Mouse (Mus musculus) heart, embryonic 11.5 days (tissue): Measurements from ENCODE around the gene Olfr895. TPM values are rescaled to one million over a fixed set of nuclear protein-coding genes. Genes with fewer than 3 reads are reported as not detected.

Source experiments
- ATAC-seq: fragments of 200-750 bp; cut with Nextera tagmentation; replicated peaks from 2 replicates; pipeline ENCODE4 v1.8.0; 2017; ENCODE audit warnings: moderate library complexity; ENCODE audit not compliant: insufficient number of reproducible peaks, low FRiP score, low TSS enrichment
- H3K27ac ChIP-seq: fragments of 300-500 bp; sonication (generic); 2 replicates; pipeline ENCODE4 v1.5.1; 2014; ENCODE audit warnings: mild to moderate bottlenecking, low read depth, low read length
- H3K27me3 ChIP-seq: fragments of 300-500 bp; sonication (generic); 2 replicates; pipeline ENCODE4 v1.6.1; 2014; ENCODE audit warnings: mild to moderate bottlenecking, low read length, mixed read lengths; ENCODE audit not compliant: control insufficient read depth, insufficient read depth
- H3K36me3 ChIP-seq: fragments of 300-500 bp; sonication (generic); 2 replicates; pipeline ENCODE4 v1.6.1; 2014; ENCODE audit warnings: mild to moderate bottlenecking, low read length, moderate library complexity, mixed read lengths; ENCODE audit not compliant: control insufficient read depth, insufficient read depth
- H3K4me1 ChIP-seq: fragments of 300-500 bp; sonication (generic); 2 replicates; pipeline ENCODE4 v1.6.1; 2014; ENCODE audit warnings: low read length; ENCODE audit not compliant: control insufficient read depth, insufficient read depth
- H3K4me2 ChIP-seq: fragments of 300-500 bp; sonication (generic); 2 replicates; pipeline ENCODE4 v1.6.1; 2014; ENCODE audit warnings: mild to moderate bottlenecking, moderate library complexity
- H3K4me3 ChIP-seq: fragments of 300-500 bp; sonication (generic); 2 replicates; pipeline ENCODE4 v1.5.1; 2014; ENCODE audit warnings: low read depth, low read length
- H3K9ac ChIP-seq: fragments of 300-500 bp; sonication (generic); 2 replicates; pipeline ENCODE4 v1.6.1; 2014; ENCODE audit warnings: mild to moderate bottlenecking, low read depth, low read length, moderate library complexity
- H3K9me3 ChIP-seq: fragments of 300-500 bp; sonication (generic); replicated peaks from 2 replicates; pipeline ENCODE4 v1.6.1; 2016; ENCODE audit warnings: low read length; ENCODE audit not compliant: control insufficient read depth
- WGBS: fragments of 180-500 bp; shearing (Covaris S2); extraction: QIAGEN DNeasy Blood & Tissue Kit; methylation state at CpG from one replicate; pipeline ENCODE4 v1.1.7; 2014; ENCODE audit not compliant: insufficient replicate concordance; 5-methylcytosine and 5-hydroxymethylcytosine counted together
- polyA plus RNA-seq: library from polyadenylated mRNA; unstranded; fragments of >200 nt; fragmentation: Nextera tagmentation; extraction: Ambion mirVana; gene quantifications from 2 replicates; pipeline ENCODE4 v1.2.1, GENCODE M21; 2014

Olfr895 gene
- polyA plus RNA-seq = not detected in 2 replicates

DNA sequence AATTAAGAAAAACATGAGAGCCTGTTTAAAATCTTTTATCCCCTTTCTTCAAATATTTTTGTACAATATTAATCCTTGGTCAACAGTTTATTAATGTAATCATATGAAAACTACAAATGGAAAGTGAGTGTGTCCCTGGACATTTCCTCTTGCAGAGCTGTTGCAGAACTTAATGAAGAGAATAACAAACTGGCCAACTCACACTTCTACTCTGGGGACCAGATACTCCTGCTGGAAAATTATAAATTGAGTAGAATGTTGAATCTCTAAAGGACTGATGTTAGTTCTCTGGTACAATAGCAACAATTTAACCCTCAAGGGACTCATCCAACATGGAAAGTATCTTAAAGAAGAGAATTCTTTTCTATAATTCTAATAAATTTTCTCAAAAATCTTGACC lies at the start of gene Olfr895:
Gene Olfr895, plus strand, starts transcription at position 301 of the 400 bp plus-strand sequence.
- Histone ChIP-seq H3K9ac (no peak within 1 kb of the TSS), H3K9me3 (no peaks in the 10 kb centered on the region), H3K36me3 (no peaks in the 10 kb centered on the region), H3K4me1 (no peaks in the 10 kb centered on the region), H3K27me3 (no peaks in the 10 kb centered on the region), H3K4me2 (no peak within 1 kb of the TSS), H3K4me3 (no peak within 1 kb of the TSS), H3K27ac (no peak within 1 kb of the TSS)
- ATAC-seq = no peak

DNA sequence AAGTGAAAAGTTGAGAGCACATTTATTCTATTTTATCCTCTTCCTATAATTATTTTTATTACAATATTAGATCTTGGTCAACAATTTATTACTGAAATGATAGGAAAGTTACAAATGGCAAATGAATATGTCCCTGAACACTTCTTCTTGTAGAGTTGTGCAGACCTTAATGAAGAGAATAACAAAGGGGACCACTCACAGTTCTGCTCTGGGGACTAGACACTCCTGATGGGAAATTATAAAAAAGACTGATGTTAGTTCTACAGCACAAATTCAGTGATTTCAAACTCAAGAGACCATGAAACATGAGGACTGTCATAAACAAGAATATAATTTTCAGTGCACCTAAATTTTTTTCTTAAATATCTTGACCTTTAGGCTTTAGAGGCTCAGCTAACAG lies 15.2 kb upstream of the Olfr895 start, which contains the start of gene Olfr143:
Gene Olfr143, plus strand, starts transcription at position 301 of the 400 bp plus-strand sequence.
- Histone ChIP-seq H3K9ac (no peak within 1 kb of the TSS), H3K9me3 (no peaks in the 10 kb centered on the region), H3K4me1 (no peaks in the 10 kb centered on the region), H3K36me3 (no peaks in the 10 kb centered on the region), H3K27ac (no peak within 1 kb of the TSS), H3K4me2 (no peak within 1 kb of the TSS), H3K27me3 (no peaks in the 10 kb centered on the region), H3K4me3 (no peak within 1 kb of the TSS)
- ATAC-seq = no peak

DNA sequence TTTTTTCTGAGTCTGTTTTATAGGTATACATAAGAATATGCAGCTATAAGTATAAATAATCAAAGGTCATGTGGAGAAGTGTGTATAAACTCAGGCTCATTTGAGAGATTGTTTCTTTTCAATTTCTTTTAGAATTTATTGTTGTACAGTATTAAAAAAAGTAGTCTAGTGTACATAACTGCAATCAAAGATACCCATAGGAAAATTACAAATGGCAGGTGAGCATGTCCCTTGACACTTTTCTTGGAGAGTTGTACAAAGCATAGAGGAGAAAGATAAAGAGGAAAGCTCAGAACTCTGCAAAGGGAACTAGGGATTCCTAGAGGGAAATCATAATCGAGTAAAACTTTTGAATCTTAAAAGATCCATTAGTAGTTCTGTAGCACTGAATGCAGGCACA lies 23.2 kb downstream of the Olfr895 start, which contains the start of gene Olfr896-ps1:
Gene Olfr896-ps1, plus strand, starts transcription at position 301 of the 400 bp plus-strand sequence.
- WGBS = 76% methylated on average over 1 of the region's 1 CpGs
- ATAC-seq = no peak
- no peak within 1 kb of the TSS for H3K4me2 ChIP-seq

More for the DNA sequence above, 23.2 kb downstream of the Olfr895 start, which contains the start of gene Olfr896-ps1:
- Histone ChIP-seq H3K36me3 (no peaks in the 10 kb centered on the region), H3K9ac (no peak within 1 kb of the TSS), H3K9me3 (no peaks in the 10 kb centered on the region), H3K4me1 (no peaks in the 10 kb centered on the region), H3K27me3 (no peaks in the 10 kb centered on the region), H3K27ac (no peak within 1 kb of the TSS), H3K4me3 (no peak within 1 kb of the TSS)

Other genes with a start within 250 kb of the Olfr895 start
- gene Olfr883, start 242.0 kb upstream of the Olfr895 start, polyA plus RNA-seq = not detected in 2 replicates
- not detected in 2 replicates for gene Olfr884, start 221.3 kb upstream of the Olfr895 start, polyA plus RNA-seq
- not detected in 2 replicates for gene Olfr885, start 206.5 kb upstream of the Olfr895 start, polyA plus RNA-seq
- not detected in 2 replicates for gene Olfr887, start 183.8 kb upstream of the Olfr895 start, polyA plus RNA-seq
- gene Olfr888, start 159.7 kb upstream of the Olfr895 start, polyA plus RNA-seq = not detected in 2 replicates
- 0.04 TPM in 1 of 2 replicates, not detected in the other for gene Olfr889, start 152.7 kb upstream of the Olfr895 start, polyA plus RNA-seq
- gene Olfr890, start 125.3 kb upstream of the Olfr895 start, polyA plus RNA-seq = not detected in 2 replicates
- gene Olfr891, start 87.0 kb upstream of the Olfr895 start, polyA plus RNA-seq = not detected in 2 replicates
- gene Olfr893, start 59.5 kb upstream of the Olfr895 start, polyA plus RNA-seq = not detected in 2 replicates
- gene Olfr894, start 49.8 kb upstream of the Olfr895 start, polyA plus RNA-seq = not detected in 2 replicates
- gene Olfr143, start 15.1 kb upstream of the Olfr895 start, polyA plus RNA-seq = not detected in 2 replicates
- not detected in 2 replicates for gene Olfr896-ps1, start 23.3 kb downstream of the Olfr895 start, polyA plus RNA-seq
- gene Olfr25, start 61.2 kb downstream of the Olfr895 start, polyA plus RNA-seq = not detected in 2 replicates
- gene Olfr898, start 80.6 kb downstream of the Olfr895 start, polyA plus RNA-seq = not detected in 2 replicates
- not detected in 2 replicates for gene Olfr250, start 99.0 kb downstream of the Olfr895 start, polyA plus RNA-seq
- not detected in 2 replicates for gene Olfr251, start 109.2 kb downstream of the Olfr895 start, polyA plus RNA-seq
- gene Olfr147, start 133.8 kb downstream of the Olfr895 start, polyA plus RNA-seq = not detected in 2 replicates
- not detected in 2 replicates for gene Olfr901, start 161.6 kb downstream of the Olfr895 start, polyA plus RNA-seq
- not detected in 2 replicates for gene Olfr902, start 179.8 kb downstream of the Olfr895 start, polyA plus RNA-seq
- not detected in 2 replicates for gene Olfr904, start 195.3 kb downstream of the Olfr895 start, polyA plus RNA-seq
- not detected in 2 replicates for gene Olfr905, start 203.3 kb downstream of the Olfr895 start, polyA plus RNA-seq
- gene Olfr906, start 219.2 kb downstream of the Olfr895 start, polyA plus RNA-seq = not detected in 2 replicates
- not detected in 2 replicates for gene Olfr907, start 227.9 kb downstream of the Olfr895 start, polyA plus RNA-seq